Mouse (Mus musculus) cortical plate, adult 2 months (tissue): ENCODE results near the gene Muc16. TPM values are rescaled to one million over a fixed set of nuclear protein-coding genes. Genes with fewer than 3 reads are reported as not detected.

Source experiments
- H3K27ac ChIP-seq: fragments of 200-500 bp; 2 replicates; pipeline ENCODE4 v1.5.1; 2012; ENCODE audit warnings: low read length, control low read depth, inconsistent platforms; ENCODE audit not compliant: insufficient read depth
- H3K4me1 ChIP-seq: fragments of 200-500 bp; 2 replicates; pipeline ENCODE4 v1.6.1; 2011; ENCODE audit warnings: low read length; ENCODE audit not compliant: control insufficient read depth, insufficient read depth
- H3K4me3 ChIP-seq: fragments of 200-500 bp; 2 replicates; pipeline ENCODE4 v1.5.1; 2011; ENCODE audit warnings: mild to moderate bottlenecking, low read length, control low read depth; ENCODE audit not compliant: insufficient read depth
- CTCF ChIP-seq: fragments of 200-500 bp; IDR thresholded peaks from 2 replicates; pipeline ENCODE4 v1.5.1; 2011; ENCODE audit warnings: mild to moderate bottlenecking, control low read depth, low read length; ENCODE audit not compliant: insufficient read depth; ENCODE audit errors: extremely low read depth
- POLR2A ChIP-seq: fragments of 200-500 bp; IDR thresholded peaks from 2 replicates; pipeline ENCODE4 v1.6.1; 2011; ENCODE audit warnings: mild to moderate bottlenecking, low read length, control low read depth; ENCODE audit not compliant: insufficient read depth; ENCODE audit errors: extremely low read depth
- polyA plus RNA-seq: library from polyadenylated mRNA; depleted of rRNA; stranded (reverse); fragments of >200 nt; gene quantifications from 2 replicates; pipeline ENCODE4 v1.2.3, GENCODE M21; 2012; rRNA removed

Gene Muc16
- polyA plus RNA-seq, 1 experiment: not detected

GRCm38 (mm10) chr9:18467350-18467749 lies 207.0 kb downstream of the Muc16 start:
- H3K27ac ChIP-seq: no peak overlapping the region
- TF ChIP-seq CTCF (no peak), POLR2A (no peak)

GRCm38 (mm10) chr9:18456520-18456919 lies 217.8 kb downstream of the Muc16 start:
- TF ChIP-seq POLR2A: no peak
- no peak for TF ChIP-seq CTCF
- no peak overlapping the region for H3K27ac ChIP-seq
- H3K4me3 ChIP-seq: no peak overlapping the region
- H3K4me1 ChIP-seq: no peaks in the 10 kb centered on the region

More at GRCm38 (mm10) chr9:18467350-18467749, 207.0 kb downstream of the Muc16 start:
- H3K4me3 ChIP-seq: no peak overlapping the region
- H3K4me1 ChIP-seq: no peaks in the 10 kb centered on the region

Other genes with a start within 250 kb of the Muc16 start
- not detected in 2 replicates for gene Mbd3l2, start 243.9 kb downstream of the Muc16 start, polyA plus RNA-seq
- 1.4 and 1.6 TPM in 2 replicates for gene Zfp558, start 196.3 kb downstream of the Muc16 start, polyA plus RNA-seq
- not detected in 2 replicates for gene Mbd3l1, start 196.2 kb downstream of the Muc16 start, polyA plus RNA-seq
- gene Olfr24, start 89.5 kb upstream of the Muc16 start, polyA plus RNA-seq: not detected in 2 replicates
- gene Olfr828, start 145.0 kb upstream of the Muc16 start, polyA plus RNA-seq: not detected in 2 replicates
- gene Olfr829, start 180.4 kb upstream of the Muc16 start, polyA plus RNA-seq: not detected in 2 replicates
- not detected in 2 replicates for gene Olfr830, start 200.2 kb upstream of the Muc16 start, polyA plus RNA-seq